Mouse (Mus musculus): ENCODE measurements around the gene Psph. TPM values are rescaled to one million over a fixed set of nuclear protein-coding genes. Genes with fewer than 3 reads are reported as not detected.

Gene Psph
- total and polyA plus RNA-seq, 3 experiments, result 54.8 to 170 (median 148) TPM

DNA sequence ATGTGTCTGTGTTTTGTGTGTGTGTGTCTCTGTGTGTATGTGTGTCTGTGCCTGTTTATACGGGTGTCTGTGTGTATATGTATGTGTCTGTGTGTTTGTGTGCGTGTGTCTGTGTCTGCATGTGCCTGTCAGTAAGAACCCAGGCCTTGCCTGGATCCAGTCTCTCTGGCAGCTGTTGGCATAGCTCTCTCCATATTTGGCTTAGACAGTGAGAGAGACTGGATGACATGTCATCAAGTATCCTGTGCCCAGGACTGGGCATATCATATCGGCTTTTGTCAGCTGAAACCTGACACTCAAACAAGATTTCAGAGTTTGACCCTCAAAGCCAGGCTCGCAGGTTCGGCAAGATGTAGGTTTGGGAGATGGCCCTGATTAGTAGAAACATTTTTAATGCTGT is 56.2 kb downstream of the Psph start:
- no peak for TF ChIP-seq MEF2A (IDR thresholded peaks at IDR 0.05; ENCODE audit: extremely low read depth, insufficient replicate concordance, low read depth, low read length, poor library complexity, severe bottlenecking)
- TF ChIP-seq JUND (IDR thresholded peaks at IDR 0.05; ENCODE audit: low read depth, low read length), result no peak
- TF ChIP-seq ELF1 (IDR thresholded peaks at IDR 0.05; ENCODE audit: low read depth, low read length), result no peak
- no peak for TF ChIP-seq SIN3A (IDR thresholded peaks at IDR 0.05; ENCODE audit: low read length)
- no peak for TF ChIP-seq ZMIZ1 (IDR thresholded peaks at IDR 0.05; ENCODE audit: low read depth, low read length)
- TF ChIP-seq CTCF (IDR thresholded peaks at IDR 0.05 in 2 of 3, conservative IDR thresholded peaks at IDR 0.05 in 1 of 3; ENCODE audit: control insufficient read depth in 1 of 3, insufficient read depth in 1 of 3, low read depth in 2 of 3, low read length in 3 of 3, poor library complexity in 1 of 3, severe bottlenecking in 1 of 3), result no peak
- no peak for TF ChIP-seq E2F4 (IDR thresholded peaks at IDR 0.05; ENCODE audit: borderline replicate concordance, low read depth, low read length)
- TF ChIP-seq CHD1 (IDR thresholded peaks at IDR 0.05; ENCODE audit: low read depth, low read length), result no peak
- TF ChIP-seq EP300 (IDR thresholded peaks at IDR 0.05; ENCODE audit: low read depth in 1 of 2, low read length in 2 of 2), result no peak
- no peak for TF ChIP-seq MAX (IDR thresholded peaks at IDR 0.05; ENCODE audit: low read length)
- TF ChIP-seq MAZ (IDR thresholded peaks at IDR 0.05; ENCODE audit: low read depth, low read length), result no peak
- no peak for TF ChIP-seq POLR2A (IDR thresholded peaks at IDR 0.05; ENCODE audit: control insufficient read depth in 1 of 2, insufficient read depth in 1 of 2, low read depth in 1 of 2, low read length in 2 of 2, poor library complexity in 1 of 2)
- H3K27me3 ChIP-seq (ENCODE audit: control insufficient read depth in 1 of 2, insufficient read depth in 2 of 2, low read length in 2 of 2), result no peaks in the 10 kb centered on the region
- H3K36me3 ChIP-seq (ENCODE audit: control insufficient read depth in 1 of 2, insufficient read depth in 2 of 2, low read length in 2 of 2), result peaks cover 0 to 32% of the 10 kb centered on the region in 2 experiments; a peak in 2 of 4 replicates
- H3K4me3 ChIP-seq (ENCODE audit: control insufficient read depth in 1 of 2, insufficient read depth in 1 of 2, low read depth in 2 of 2, low read length in 2 of 2), result no peak overlapping the region
- H3K9me3 ChIP-seq (replicated peaks; ENCODE audit: insufficient read depth, low read length), result no peaks in the 10 kb centered on the region
- H3K4me1 ChIP-seq (ENCODE audit: control insufficient read depth in 1 of 2, insufficient read depth in 2 of 2, low read length in 2 of 2), result peaks cover 15 to 39% of the 10 kb centered on the region in 2 experiments
- DNase-seq (ENCODE audit: low read depth, low spot score), result no peak
- peaks cover 13% of the 10 kb centered on the region for H3K79me2 ChIP-seq (ENCODE audit: control insufficient read depth, insufficient read depth, low read length, poor library complexity)
- no peak overlapping the region for H3K27ac ChIP-seq (ENCODE audit: control insufficient read depth, low read depth, low read length)
- H3K9ac ChIP-seq (ENCODE audit: control insufficient read depth, low read depth, low read length, poor library complexity, severe bottlenecking), result no peak overlapping the region

DNA sequence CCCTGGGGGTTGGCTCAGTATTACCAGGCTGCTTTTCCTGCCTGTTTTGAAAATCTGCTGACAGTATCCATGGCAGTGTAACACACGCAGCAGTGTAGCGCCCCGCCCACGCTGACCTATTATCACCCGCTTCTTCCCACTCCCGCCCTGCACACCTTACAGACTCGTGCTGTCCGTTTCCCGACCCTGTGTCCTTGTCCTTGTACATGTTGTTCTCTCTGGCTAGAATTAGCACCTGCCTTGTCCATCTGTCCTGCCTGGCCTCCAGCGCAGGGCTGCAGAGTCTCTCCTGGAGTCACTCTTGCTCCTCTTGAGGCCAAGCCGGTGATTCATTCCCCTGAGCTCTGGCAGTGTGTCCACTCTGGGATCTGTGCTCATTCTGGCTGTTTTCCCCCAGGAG is 56.9 kb downstream of the Psph start:
- H3K9me3 ChIP-seq (replicated peaks; ENCODE audit: insufficient read depth, low read length), result no peaks in the 10 kb centered on the region
- no peak for TF ChIP-seq ZNF384 (IDR thresholded peaks at IDR 0.05; ENCODE audit: low read depth, low read length)
- peak; percentile 50; the same call in 1 of the 2 replicates for TF ChIP-seq SIN3A (IDR thresholded peaks at IDR 0.05; ENCODE audit: low read length)
- TF ChIP-seq CTCF (IDR thresholded peaks at IDR 0.05 in 2 of 3, conservative IDR thresholded peaks at IDR 0.05 in 1 of 3; ENCODE audit: control insufficient read depth in 1 of 3, insufficient read depth in 1 of 3, low read depth in 2 of 3, low read length in 3 of 3, poor library complexity in 1 of 3, severe bottlenecking in 1 of 3), result no peak
- TF ChIP-seq SMC3 (IDR thresholded peaks at IDR 0.05; ENCODE audit: low read depth, low read length), result 0 out of 2 replicates have a peak, but pooled peaks have one; percentile 4
- peak; percentile 58; the same call in 1 of the 2 replicates for TF ChIP-seq MXI1 (IDR thresholded peaks at IDR 0.05; ENCODE audit: low read depth, low read length)
- TF ChIP-seq RCOR1 (IDR thresholded peaks at IDR 0.05; ENCODE audit: low read depth, low read length), result no peak
- TF ChIP-seq EP300 (IDR thresholded peaks at IDR 0.05; ENCODE audit: low read depth in 1 of 2, low read length in 2 of 2), result 0 out of 4 replicates have a peak, but pooled peaks of 1 of the 2 experiments have one; percentile 21
- 0 out of 2 replicates have a peak, but pooled peaks have one; percentile 11 for TF ChIP-seq MAZ (IDR thresholded peaks at IDR 0.05; ENCODE audit: low read depth, low read length)
- no peak for TF ChIP-seq POLR2A (IDR thresholded peaks at IDR 0.05; ENCODE audit: control insufficient read depth in 1 of 2, insufficient read depth in 1 of 2, low read depth in 1 of 2, low read length in 2 of 2, poor library complexity in 1 of 2)
- no peak for TF ChIP-seq MYC (IDR thresholded peaks at IDR 0.05; ENCODE audit: low read depth, low read length)
- no peak for TF ChIP-seq CHD2 (IDR thresholded peaks at IDR 0.05; ENCODE audit: low read length)
- TF ChIP-seq ETS1 (IDR thresholded peaks at IDR 0.05; ENCODE audit: low read depth, low read length), result 0 out of 2 replicates have a peak, but pooled peaks have one; percentile 8
- 0 out of 2 replicates have a peak, but pooled peaks have one; percentile 35 for TF ChIP-seq POLR2AphosphoS2 (IDR thresholded peaks at IDR 0.05; ENCODE audit: low read length)
- H3K79me2 ChIP-seq (ENCODE audit: control insufficient read depth, insufficient read depth, low read length, poor library complexity), result peaks cover 18% of the 10 kb centered on the region
- peak overlapping the region; percentile 27 to 45 for H3K4me3 ChIP-seq (ENCODE audit: control insufficient read depth in 1 of 2, insufficient read depth in 1 of 2, low read depth in 2 of 2, low read length in 2 of 2)
- peaks cover 15 to 39% of the 10 kb centered on the region in 2 experiments for H3K4me1 ChIP-seq (ENCODE audit: control insufficient read depth in 1 of 2, insufficient read depth in 2 of 2, low read length in 2 of 2)
- H3K36me3 ChIP-seq (ENCODE audit: control insufficient read depth in 1 of 2, insufficient read depth in 2 of 2, low read length in 2 of 2), result peaks cover 0 to 32% of the 10 kb centered on the region in 2 experiments; a peak in 2 of 4 replicates
- H3K27me3 ChIP-seq (ENCODE audit: control insufficient read depth in 1 of 2, insufficient read depth in 2 of 2, low read length in 2 of 2), result no peaks in the 10 kb centered on the region
- H3K27ac ChIP-seq (ENCODE audit: control insufficient read depth, low read depth, low read length), result peak overlapping the region; percentile 32
- peak; percentile 50 for DNase-seq (ENCODE audit: low read depth, low spot score)
- H3K9ac ChIP-seq (ENCODE audit: control insufficient read depth, low read depth, low read length, poor library complexity, severe bottlenecking), result peak overlapping the region; percentile 64

All from MEL (cell line).